Mouse (Mus musculus): ENCODE data around the gene March1.
"Not testable (repeated sequence)": the region's sequence is repeated elsewhere in the genome, so short reads cannot be mapped to it uniquely, and the experiment has no call there.

Gene March1

GRCm38 (mm10) chr8:66323045-66323807, 705.5 kb downstream of the March1 start:
- no peak for DNase-seq

GRCm38 (mm10) chr8:66326396-66326795, 708.7 kb downstream of the March1 start:
- DNase-seq = no peak

GRCm38 (mm10) chr8:66332206-66332605, 714.5 kb downstream of the March1 start:
- no peak for DNase-seq

- no peak for DNase-seq
Observed at GRCm38 (mm10) chr8:66334265-66334664, 716.6 kb downstream of the March1 start.

GRCm38 (mm10) chr8:66339551-66339950, 721.9 kb downstream of the March1 start:
- DNase-seq = no peak

GRCm38 (mm10) chr8:66342928-66343327, 725.2 kb downstream of the March1 start:
- DNase-seq = no peak

- DNase-seq = no peak
Observed at GRCm38 (mm10) chr8:66362882-66363801, 745.4 kb downstream of the March1 start.

- no peak for DNase-seq
Observed at GRCm38 (mm10) chr8:66383694-66384373, 766.1 kb downstream of the March1 start.

- no peak for DNase-seq
Observed at GRCm38 (mm10) chr8:66386008-66386407, 768.3 kb downstream of the March1 start.

GRCm38 (mm10) chr8:66388693-66389092, 771.0 kb downstream of the March1 start:
- no peak for DNase-seq

- DNase-seq = no peak
Observed at GRCm38 (mm10) chr8:66391554-66391953, 773.9 kb downstream of the March1 start.

GRCm38 (mm10) chr8:66392900-66393299, 775.2 kb downstream of the March1 start:
- DNase-seq = no peak

- no peak for DNase-seq
Observed at GRCm38 (mm10) chr8:66394148-66394547, 776.4 kb downstream of the March1 start.

- DNase-seq = no peak
Observed at GRCm38 (mm10) chr8:66397811-66398210, 780.1 kb downstream of the March1 start.

- DNase-seq = no peak
Observed at GRCm38 (mm10) chr8:66400050-66400449, 782.4 kb downstream of the March1 start.

GRCm38 (mm10) chr8:66404711-66405414, 787.2 kb downstream of the March1 start:
- DNase-seq = no peak

- not testable (repeated sequence) for DNase-seq
Observed at GRCm38 (mm10) chr8:66405796-66406195, 788.1 kb downstream of the March1 start.

GRCm38 (mm10) chr8:66406596-66407361, 789.1 kb downstream of the March1 start:
- no peak for DNase-seq

- no peak for DNase-seq
Observed at GRCm38 (mm10) chr8:66410080-66410615, 792.4 kb downstream of the March1 start.

- DNase-seq = no peak
Observed at GRCm38 (mm10) chr8:66413101-66413500, 795.4 kb downstream of the March1 start.

GRCm38 (mm10) chr8:66415234-66415633, 797.5 kb downstream of the March1 start:
- DNase-seq = no peak

All from thymus, adult 18-20 months (tissue).